Comparison of ENCODE assay signal across 19 mouse cellular contexts in the genomic region with DNA sequence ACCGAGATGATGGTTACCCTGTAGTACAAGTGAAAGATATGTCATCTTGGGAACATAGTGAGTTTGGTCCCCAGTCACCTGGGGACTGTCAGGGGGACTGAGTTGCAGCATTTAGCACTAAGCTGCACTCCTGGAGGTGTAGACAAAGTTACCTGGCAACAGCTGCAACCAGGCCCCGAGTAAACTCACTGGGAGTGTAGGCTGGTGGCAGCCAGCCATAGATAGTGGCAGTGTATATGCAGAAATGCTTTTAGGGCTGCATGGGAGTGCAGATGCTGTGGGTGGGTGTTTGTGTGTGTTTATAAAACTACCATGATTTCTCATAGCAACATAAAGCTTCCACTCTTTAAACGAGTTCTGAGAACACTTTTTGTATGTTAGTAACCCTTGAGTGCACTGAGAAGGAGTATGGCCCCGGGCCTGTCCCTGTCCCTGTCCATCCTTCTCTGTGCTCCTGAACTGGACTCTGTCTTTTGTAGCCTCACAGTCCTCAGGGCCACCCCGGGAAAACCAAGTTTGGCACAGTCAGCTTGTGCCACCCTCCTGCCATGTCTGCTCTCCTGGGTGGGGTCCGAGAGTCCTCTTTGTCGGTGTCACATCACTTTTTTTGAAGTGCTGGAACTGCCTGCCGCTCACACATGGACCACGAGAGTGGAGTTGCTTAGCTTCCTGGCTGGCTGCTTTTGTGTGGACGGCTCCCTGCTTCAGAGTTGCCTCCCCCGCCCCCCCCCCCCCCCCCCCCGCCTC. TPM values are rescaled to one million over a fixed set of nuclear protein-coding genes. Genes with fewer than 3 reads are reported as not detected.
A peak's percentile ranks its signal among the peaks of the same experiment; 100 is the strongest.
DNase-seq lines count a peak whose midpoint lies in the region.
"Had no signal": no experiment of that assay in that cellular context is flagged by ENCODE, and none has a peak within 500 bp of the region (broad histone marks: within the 10 kb centered on the region; RNA-seq: fewer than 3 reads in every experiment).

No protein-coding gene starts in this region.

- intact Hi-C loops in left cerebral cortex, postnatal 25 days (cut with DNase I), result no loop called here

- peak; percentile 31 to 42 for DNase-seq in frontal cortex, adult 2 months (ENCODE audit: extremely low spot score in 1 of 2, low spot score in 1 of 2)
- no peak for DNase-seq in frontal cortex, postnatal 14 days (ENCODE audit: low spot score in 2 of 2)
- peak; percentile 32 to 59 for DNase-seq in left cerebral cortex, postnatal 25 days (ENCODE audit: low spot score in 2 of 2)
- no peak for DNase-seq in left cerebral cortex, adult 11 months (ENCODE audit: low spot score)
- DNase-seq in right cerebral cortex, adult 2 months (ENCODE audit: low spot score in 2 of 2), result peak; percentile 43 to 63
- DNase-seq in right cerebral cortex, postnatal 14 days, result no peak
- DNase-seq in adrenal gland, adult 2 months, result no peak
- DNase-seq: adrenal gland, postnatal 25 days; cerebellum, adult 9-10 months; gastrocnemius, postnatal 25 days; heart, adult 2 months; heart, postnatal 4 days; kidney, adult 9 months; kidney, postnatal 14 days; layer of hippocampus, postnatal 36 days; left cerebral cortex, postnatal 4 days; lung, postnatal 36 days; thymus, adult 18-20 months; thymus, postnatal 36 days had no signal

RNA-seq across cellular contexts. Expression of gene Rnf145, which starts 43.8 kb away (rescaled TPM):
- 83.9 and 88.6 TPM in 2 replicates for polyA plus RNA-seq in frontal cortex, adult 2 months (2012; rRNA removed)
- total RNA-seq in left cerebral cortex, postnatal 25 days (2021), result 100 to 1,000 TPM in 1 of 2 experiments, 10 to 100 TPM in 1; 93.7 to 110 TPM
- total RNA-seq in adrenal gland, adult 2 months (2021), result 10 to 100 TPM; 62.2 to 75.5 TPM
- 204 and 238 TPM in 2 replicates for polyA plus RNA-seq in adrenal gland, adult 2 months (2012; rRNA removed)

RNA-seq across cellular contexts. Expression of gene Ebf1, which starts 54.6 kb away (rescaled TPM):
- polyA plus RNA-seq in frontal cortex, adult 2 months (2012; rRNA removed), result 3.3 and 4.4 TPM in 2 replicates
- total RNA-seq in left cerebral cortex, postnatal 25 days (2021), result 1 to 10 TPM; 2.4 to 5.1 TPM
- total RNA-seq in adrenal gland, adult 2 months (2021), result 10 to 100 TPM; 25.3 to 37.0 TPM
- polyA plus RNA-seq in adrenal gland, adult 2 months (2012; rRNA removed), result 13.8 and 16.9 TPM in 2 replicates

Comparison
In these comparisons a context has a peak if more than half of its experiments do, and no peak if none do; other contexts are left out.
1. DNase-seq: peak in frontal cortex, adult 2 months (2 of 2), left cerebral cortex, postnatal 25 days (2 of 2) and right cerebral cortex, adult 2 months (2 of 2); none in frontal cortex, postnatal 14 days (0 of 2), left cerebral cortex, adult 11 months (single experiment), right cerebral cortex, postnatal 14 days (single experiment) and adrenal gland, adult 2 months (single experiment).
2. RNA of gene Ebf1, which starts 54.6 kb away (total RNA-seq): 25.3 to 37.0 TPM in adrenal gland, adult 2 months; 2.4 to 5.1 TPM in left cerebral cortex, postnatal 25 days; every median in the first group is over 4 times any median in the second.